Mouse (Mus musculus) myocyte (in vitro differentiated cells): ENCODE measurements at regions not wholly inside any gene's neighbourhood (a gene's known extent, or its start where the extent isn't known, plus 50 kb on each side); places are given as distances from the start of the nearest gene placed in this dataset.

Experiments
- E2F4 ChIP-seq: IDR thresholded peaks from one replicate; pipeline ENCODE4 v1.6.1; 2011; ENCODE audit warnings: mild to moderate bottlenecking, control low read depth, moderate library complexity; ENCODE audit not compliant: insufficient read depth
- MAX ChIP-seq: IDR thresholded peaks from one replicate; pipeline ENCODE4 v1.6.1; 2011; ENCODE audit warnings: low read depth, mild to moderate bottlenecking, control low read depth
- MYOD1 ChIP-seq, 3 experiments: IDR thresholded peaks; one replicate each; pipeline ENCODE4 v1.6.1; 2011; ENCODE audit warnings: control low read depth in 2 of 3, low read depth in 2 of 3, mild to moderate bottlenecking in 2 of 3, moderate library complexity in 1 of 3; ENCODE audit not compliant: insufficient read length in 2 of 3, control insufficient read depth in 1 of 3
- MYOG ChIP-seq, 3 experiments: IDR thresholded peaks; one replicate each; pipeline ENCODE4 v1.6.1; 2011; ENCODE audit warnings: control low read depth in 2 of 3, low read depth in 2 of 3, mild to moderate bottlenecking in 2 of 3; ENCODE audit not compliant: insufficient read length in 2 of 3, control insufficient read depth in 1 of 3, insufficient read depth in 1 of 3
- POLR2A ChIP-seq: IDR thresholded peaks from one replicate; pipeline ENCODE4 v1.6.1; 2011; ENCODE audit warnings: low read depth, mild to moderate bottlenecking, control low read depth, moderate library complexity; ENCODE audit not compliant: insufficient read length
- POLR2AphosphoS2 ChIP-seq: IDR thresholded peaks from one replicate; pipeline ENCODE4 v1.6.1; 2011; ENCODE audit warnings: low read depth, control low read depth; ENCODE audit not compliant: insufficient read length
- TCF12 ChIP-seq: IDR thresholded peaks from one replicate; pipeline ENCODE4 v1.6.1; 2011; ENCODE audit warnings: mild to moderate bottlenecking, control low read depth; ENCODE audit not compliant: poor library complexity, insufficient read depth, severe bottlenecking
- USF1 ChIP-seq: IDR thresholded peaks from one replicate; pipeline ENCODE4 v1.6.1; 2011; ENCODE audit warnings: low read depth, mild to moderate bottlenecking, control low read depth, moderate library complexity

DNA sequence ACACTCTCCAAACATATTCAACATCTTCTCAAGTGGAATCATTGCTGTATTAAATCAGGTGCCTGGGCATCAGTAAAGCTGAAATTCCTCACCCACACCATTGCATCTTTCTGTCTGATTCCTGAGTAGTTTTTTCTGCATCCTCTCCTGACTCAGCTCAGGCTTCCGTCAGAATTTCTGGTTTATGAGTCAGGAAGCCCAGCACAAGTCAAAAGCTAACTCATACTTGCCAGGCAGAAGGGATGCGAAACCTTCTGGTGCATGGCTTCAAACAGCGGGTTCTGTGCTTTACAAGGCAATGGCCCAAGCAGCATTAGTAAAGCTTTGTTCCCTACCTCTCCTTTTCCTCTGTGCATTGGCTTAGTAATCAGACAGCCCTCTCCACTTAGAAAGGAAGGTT lies 155.7 kb upstream of the Ccdc122 start:
- TF ChIP-seq MAX (no peak), POLR2A (no peak), TCF12 (no peak), E2F4 (no peak), MYOD1 (IDR thresholded peaks at IDR 0.05; ENCODE audit: control insufficient read depth in 1 of 3, insufficient read length in 2 of 3, low read depth in 2 of 3) (no peak), USF1 (no peak), MYOG (IDR thresholded peaks at IDR 0.05; ENCODE audit: control insufficient read depth in 1 of 3, insufficient read depth in 1 of 3, insufficient read length in 2 of 3, low read depth in 2 of 3) (no peak), POLR2AphosphoS2 (no peak)
